Mouse (Mus musculus) neural tube, embryonic 15.5 days (tissue): ENCODE data around the gene Rev1. TPM values are rescaled to one million over a fixed set of nuclear protein-coding genes. Genes with fewer than 3 reads are reported as not detected.
"Not testable (repeated sequence)": the region's sequence is repeated elsewhere in the genome, so short reads cannot be mapped to it uniquely, and the experiment has no call there.

Experiments
- ATAC-seq: fragments of 200-750 bp; cut with Nextera tagmentation; 2 replicates; pipeline ENCODE4 v1.8.0; 2017; ENCODE audit warnings: mild to moderate bottlenecking, moderate TSS enrichment, moderate library complexity; ENCODE audit not compliant: low FRiP score
- H3K27ac ChIP-seq: fragments of 300-500 bp; sonication (generic); replicated peaks from 2 replicates; pipeline ENCODE4 v1.5.1; 2015; ENCODE audit warnings: mild to moderate bottlenecking, inconsistent platforms
- H3K27me3 ChIP-seq: fragments of 300-500 bp; sonication (generic); replicated peaks from 2 replicates; pipeline ENCODE4 v1.6.1; 2015; ENCODE audit warnings: inconsistent platforms
- H3K36me3 ChIP-seq: fragments of 300-500 bp; sonication (generic); 2 replicates; pipeline ENCODE4 v1.6.1; 2015; ENCODE audit warnings: inconsistent platforms
- H3K4me1 ChIP-seq: fragments of 300-500 bp; sonication (generic); 2 replicates; pipeline ENCODE4 v1.6.1; 2015; ENCODE audit warnings: inconsistent platforms
- H3K4me2 ChIP-seq: fragments of 300-500 bp; sonication (generic); 2 replicates; pipeline ENCODE4 v1.6.1; 2015; ENCODE audit warnings: inconsistent platforms, mild to moderate bottlenecking, moderate library complexity
- H3K4me3 ChIP-seq: fragments of 300-500 bp; sonication (generic); replicated peaks from 2 replicates; pipeline ENCODE4 v1.5.1; 2015; ENCODE audit warnings: mild to moderate bottlenecking, inconsistent platforms
- H3K9ac ChIP-seq: fragments of 300-500 bp; sonication (generic); replicated peaks from 2 replicates; pipeline ENCODE4 v1.6.1; 2015; ENCODE audit warnings: mild to moderate bottlenecking, inconsistent platforms
- H3K9me3 ChIP-seq: fragments of 300-500 bp; sonication (generic); replicated peaks from 2 replicates; pipeline ENCODE4 v1.6.1; 2016; ENCODE audit warnings: inconsistent platforms
- WGBS: fragments of 180-500 bp; shearing (Covaris S2); methylation state at CpG from one replicate; pipeline ENCODE4 v1.1.7; 2015; ENCODE audit warnings: mixed read lengths; 5-methylcytosine and 5-hydroxymethylcytosine counted together
- polyA plus RNA-seq: library from polyadenylated mRNA; unstranded; fragments of >200 nt; fragmentation: Nextera tagmentation; extraction: Ambion mirVana; gene quantifications from 2 replicates; pipeline ENCODE4 v1.2.1, GENCODE M21; 2015

The Rev1 gene
- polyA plus RNA-seq, 1 experiment from 2014 or later = 30.2 TPM

- Histone ChIP-seq H3K27me3 (no peaks in the 10 kb centered on the region), H3K4me2 (peak overlapping the region; percentile 76), H3K4me3 (peak overlapping the region; percentile 80), H3K9me3 (no peaks in the 10 kb centered on the region), H3K4me1 (peaks cover 31% of the 10 kb centered on the region), H3K9ac (peak overlapping the region; percentile 85), H3K27ac (peak overlapping the region; percentile 94), H3K36me3 (no peaks in the 10 kb centered on the region)
- no peak for ATAC-seq
- under 1% methylated on average over 57 of the region's 68 CpGs for WGBS
Measured at GRCm38 (mm10) chr1:38128919-38129436, 623 bp downstream of the Rev1 start.

GRCm38 (mm10) chr1:38127036-38127435 is 2.6 kb downstream of the Rev1 start:
- H3K27ac ChIP-seq = no peak overlapping the region
- no peaks in the 10 kb centered on the region for H3K36me3 ChIP-seq
- no peaks in the 10 kb centered on the region for H3K27me3 ChIP-seq
- no peak for ATAC-seq
- no peak overlapping the region for H3K9ac ChIP-seq
- H3K9me3 ChIP-seq = no peaks in the 10 kb centered on the region
- H3K4me1 ChIP-seq = peaks cover 31% of the 10 kb centered on the region
- no peak overlapping the region for H3K4me3 ChIP-seq
- no peak overlapping the region for H3K4me2 ChIP-seq

GRCm38 (mm10) chr1:38126426-38126825 is 3.2 kb downstream of the Rev1 start:
- no peaks in the 10 kb centered on the region for H3K9me3 ChIP-seq
- no peak overlapping the region for H3K27ac ChIP-seq
- no peak overlapping the region for H3K4me3 ChIP-seq
- no peaks in the 10 kb centered on the region for H3K36me3 ChIP-seq
- no peak for ATAC-seq
- no peaks in the 10 kb centered on the region for H3K27me3 ChIP-seq
- H3K9ac ChIP-seq = no peak overlapping the region
- peaks cover 31% of the 10 kb centered on the region for H3K4me1 ChIP-seq
- H3K4me2 ChIP-seq = no peak overlapping the region
- WGBS = 85% methylated on average over 3 of the region's 3 CpGs

DNA sequence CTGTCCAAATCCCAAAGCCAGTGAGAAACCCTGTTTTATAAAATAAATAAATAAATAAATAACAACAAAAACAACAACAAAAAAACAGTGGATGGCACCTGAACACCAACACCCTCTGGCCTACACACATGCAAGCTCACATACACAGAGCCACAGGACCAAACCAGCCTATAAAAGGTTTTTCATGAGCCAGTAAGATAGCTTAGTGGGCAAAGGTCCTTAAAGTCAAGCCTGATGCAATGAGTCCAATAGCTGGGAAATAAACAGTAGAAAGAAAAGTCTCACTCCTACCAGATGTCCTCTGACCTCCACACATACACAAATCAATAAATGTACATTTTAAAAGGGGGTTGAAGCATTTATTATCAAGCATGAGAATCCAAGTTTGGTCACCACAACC is 5.3 kb downstream of the Rev1 start:
- Histone ChIP-seq H3K36me3 (no peaks in the 10 kb centered on the region), H3K9me3 (no peaks in the 10 kb centered on the region), H3K4me1 (peaks cover 23% of the 10 kb centered on the region), H3K9ac (no peak overlapping the region), H3K4me3 (no peak overlapping the region), H3K27me3 (no peaks in the 10 kb centered on the region), H3K4me2 (no peak overlapping the region), H3K27ac (no peak overlapping the region)
- ATAC-seq = no peak

GRCm38 (mm10) chr1:38120877-38121276 is 8.7 kb downstream of the Rev1 start:
- WGBS = 71% methylated on average over 5 of the region's 5 CpGs
- Histone ChIP-seq H3K4me1 (0 out of 2 replicates have a peak, but pooled peaks cover 3% of the 10 kb centered on the region), H3K36me3 (no peaks in the 10 kb centered on the region), H3K9ac (no peak overlapping the region), H3K4me2 (no peak overlapping the region), H3K4me3 (no peak overlapping the region), H3K9me3 (no peaks in the 10 kb centered on the region), H3K27ac (no peak overlapping the region), H3K27me3 (no peaks in the 10 kb centered on the region)
- ATAC-seq = no peak

DNA sequence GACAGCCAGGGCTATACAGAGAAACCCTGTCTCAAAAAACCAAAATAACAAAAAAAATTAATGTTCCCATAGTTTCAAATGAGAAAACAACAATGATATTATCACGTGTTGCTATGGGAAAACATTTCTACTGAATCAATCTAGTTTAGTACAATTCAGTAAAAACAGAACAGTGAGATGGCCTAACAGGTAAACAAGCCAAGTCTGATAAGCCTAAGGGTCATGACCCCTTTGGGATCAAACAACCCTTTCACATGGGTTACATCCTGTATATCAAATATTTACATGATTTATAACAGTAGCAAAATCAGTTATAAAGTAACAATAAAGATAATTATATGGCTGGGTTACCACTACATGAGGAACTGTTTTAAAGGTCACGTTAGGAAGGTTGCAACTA is 11.0 kb downstream of the Rev1 start:
- Histone ChIP-seq H3K9ac (no peak overlapping the region), H3K27me3 (no peaks in the 10 kb centered on the region), H3K4me1 (no peaks in the 10 kb centered on the region), H3K9me3 (no peaks in the 10 kb centered on the region), H3K27ac (no peak overlapping the region), H3K36me3 (no peaks in the 10 kb centered on the region), H3K4me3 (no peak overlapping the region), H3K4me2 (no peak overlapping the region)
- 92% methylated on average over 2 of the region's 2 CpGs for WGBS
- ATAC-seq = no peak

- Histone ChIP-seq H3K27me3 (no peaks in the 10 kb centered on the region), H3K9ac (no peak overlapping the region), H3K4me2 (no peak overlapping the region), H3K9me3 (no peaks in the 10 kb centered on the region), H3K36me3 (peaks cover 6% of the 10 kb centered on the region), H3K4me3 (no peak overlapping the region), H3K27ac (no peak overlapping the region), H3K4me1 (no peaks in the 10 kb centered on the region)
- 84% methylated on average over 7 of the region's 7 CpGs for WGBS
- no peak for ATAC-seq
Measured at GRCm38 (mm10) chr1:38109786-38110185, 19.8 kb downstream of the Rev1 start.

GRCm38 (mm10) chr1:38103813-38104212 is 25.8 kb downstream of the Rev1 start:
- no peak for ATAC-seq
- 80% methylated on average over 3 of the region's 3 CpGs for WGBS
- peaks cover 10% of the 10 kb centered on the region for H3K36me3 ChIP-seq
- H3K4me1 ChIP-seq = no peaks in the 10 kb centered on the region
- H3K27ac ChIP-seq = no peak overlapping the region
- no peak overlapping the region for H3K4me3 ChIP-seq
- H3K4me2 ChIP-seq = no peak overlapping the region
- H3K9me3 ChIP-seq = no peaks in the 10 kb centered on the region
- H3K9ac ChIP-seq = no peak overlapping the region
- no peaks in the 10 kb centered on the region for H3K27me3 ChIP-seq

DNA sequence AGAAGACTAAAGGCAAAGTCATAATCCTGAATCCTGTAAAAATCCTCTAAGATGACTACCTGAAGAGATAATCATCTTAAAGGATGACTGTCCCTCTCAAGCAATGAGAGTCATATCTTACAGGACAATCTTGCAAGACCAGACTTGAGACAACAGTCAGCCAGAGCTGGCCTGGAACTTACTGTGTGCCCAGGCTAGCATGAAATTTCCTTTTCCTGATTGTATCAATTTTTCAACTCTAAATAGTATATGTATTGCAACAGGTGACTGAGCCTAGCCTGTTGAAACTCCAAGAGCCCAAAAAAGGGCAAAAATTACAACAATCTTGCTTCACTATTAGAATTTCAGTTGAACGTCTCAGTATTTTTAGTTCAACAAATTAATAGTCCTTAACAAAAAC is 26.4 kb downstream of the Rev1 start:
- WGBS = 90% methylated on average over 1 of the region's 1 CpGs
- no peak for ATAC-seq

GRCm38 (mm10) chr1:38081316-38081715 is 48.3 kb downstream of the Rev1 start:
- H3K27me3 ChIP-seq = no peaks in the 10 kb centered on the region
- H3K9me3 ChIP-seq = no peaks in the 10 kb centered on the region
- 79% methylated on average over 8 of the region's 8 CpGs for WGBS
- no peak for ATAC-seq
- H3K9ac ChIP-seq = no peak overlapping the region
- no peaks in the 10 kb centered on the region for H3K4me1 ChIP-seq
- H3K4me3 ChIP-seq = no peak overlapping the region
- no peak overlapping the region for H3K27ac ChIP-seq
- peaks cover 32% of the 10 kb centered on the region for H3K36me3 ChIP-seq
- H3K4me2 ChIP-seq = no peak overlapping the region

More for the DNA sequence above, 26.4 kb downstream of the Rev1 start:
- no peak overlapping the region for H3K4me3 ChIP-seq
- H3K36me3 ChIP-seq = peaks cover 14% of the 10 kb centered on the region
- H3K4me1 ChIP-seq = no peaks in the 10 kb centered on the region
- H3K9me3 ChIP-seq = no peaks in the 10 kb centered on the region
- H3K27ac ChIP-seq = no peak overlapping the region
- H3K4me2 ChIP-seq = no peak overlapping the region
- no peaks in the 10 kb centered on the region for H3K27me3 ChIP-seq
- no peak overlapping the region for H3K9ac ChIP-seq

- H3K4me3 ChIP-seq = no peak overlapping the region
- 90% methylated on average over 8 of the region's 8 CpGs for WGBS
- peaks cover 54% of the 10 kb centered on the region for H3K36me3 ChIP-seq
- no peaks in the 10 kb centered on the region for H3K27me3 ChIP-seq
- no peak overlapping the region for H3K27ac ChIP-seq
- no peaks in the 10 kb centered on the region for H3K9me3 ChIP-seq
- H3K4me2 ChIP-seq = no peak overlapping the region
- no peak overlapping the region for H3K9ac ChIP-seq
- ATAC-seq = no peak
- no peaks in the 10 kb centered on the region for H3K4me1 ChIP-seq
Measured at GRCm38 (mm10) chr1:38071326-38071725, 58.3 kb downstream of the Rev1 start.

- peaks cover 61% of the 10 kb centered on the region for H3K36me3 ChIP-seq
Measured at GRCm38 (mm10) chr1:38067276-38067675, 62.3 kb downstream of the Rev1 start.

DNA sequence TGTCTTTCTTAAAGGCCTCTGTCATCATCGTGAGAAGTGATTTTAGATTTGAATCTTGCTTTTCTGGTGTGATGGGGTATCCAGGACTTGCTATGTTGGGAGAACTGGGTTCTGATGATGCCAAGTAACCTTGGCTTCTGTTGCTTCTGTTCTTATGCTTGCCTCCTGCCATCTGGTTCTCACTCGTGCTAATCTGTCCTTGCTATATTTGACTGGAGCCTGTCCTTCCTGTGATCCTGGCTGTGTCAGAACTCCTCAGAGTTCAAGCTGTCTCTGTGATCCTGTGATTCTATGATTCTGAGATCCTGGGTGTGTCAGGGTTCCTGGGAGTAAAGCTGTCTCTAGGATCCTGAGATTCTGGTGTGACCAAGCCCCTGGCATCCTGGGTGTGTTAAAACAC is 67.4 kb downstream of the Rev1 start:
- ATAC-seq, H3K4me2 ChIP-seq, H3K27ac ChIP-seq, H3K9me3 ChIP-seq, H3K4me3 ChIP-seq, H3K9ac ChIP-seq, H3K4me1 ChIP-seq, H3K27me3 ChIP-seq: not testable (repeated sequence)
- WGBS = 95% methylated on average over 2 of the region's 2 CpGs
- peaks cover 69% of the 10 kb centered on the region for H3K36me3 ChIP-seq

More at GRCm38 (mm10) chr1:38067276-38067675, 62.3 kb downstream of the Rev1 start:
- Histone ChIP-seq H3K4me2 (no peak overlapping the region), H3K4me3 (no peak overlapping the region), H3K27ac (no peak overlapping the region), H3K9ac (no peak overlapping the region), H3K9me3 (no peaks in the 10 kb centered on the region), H3K27me3 (no peaks in the 10 kb centered on the region), H3K4me1 (no peaks in the 10 kb centered on the region)
- WGBS = 94% methylated on average over 10 of the region's 10 CpGs
- no peak for ATAC-seq
